Mouse (Mus musculus) midbrain, embryonic 16.5 days (tissue): ENCODE results near the gene Irf3. TPM values are rescaled to one million over a fixed set of nuclear protein-coding genes. Genes with fewer than 3 reads are reported as not detected.

Experiments
- microRNA-seq: library from miRNA; unstranded; fragments of <30 nt; microRNA quantifications from one replicate; pipeline ENCODE4, GENCODE M21; 2017
- polyA plus RNA-seq: library from polyadenylated mRNA; unstranded; fragments of >200 nt; fragmentation: Nextera tagmentation; extraction: Ambion mirVana; gene quantifications from 2 replicates; pipeline ENCODE4 v1.2.1, GENCODE M21; 2015

Irf3 gene
- polyA plus RNA-seq, 1 experiment from 2014 or later: 52.3 TPM

Small RNA genes within 50 kb of the gene (microRNA-seq; reads per million reads assigned to microRNA genes)
- 1.2 reads per million for gene Mir7054

Other genes with a start within 250 kb of the Irf3 start
- gene Vrk3, start 249.2 kb upstream of the Irf3 start, polyA plus RNA-seq: 27.3 and 27.9 TPM in 2 replicates
- gene Zfp473, start 246.6 kb upstream of the Irf3 start, polyA plus RNA-seq: 1.2 and 1.8 TPM in 2 replicates
- 43.6 and 45.9 TPM in 2 replicates for gene Nup62, start 181.6 kb upstream of the Irf3 start, polyA plus RNA-seq
- gene Il4i1, start 181.3 kb upstream of the Irf3 start, polyA plus RNA-seq: 0.57 and 1.0 TPM in 2 replicates
- 2.5 and 3.0 TPM in 2 replicates for gene Atf5, start 181.0 kb upstream of the Irf3 start, polyA plus RNA-seq
- gene Akt1s1, start 148.7 kb upstream of the Irf3 start, polyA plus RNA-seq: 82.2 and 83.2 TPM in 2 replicates
- gene Tbc1d17, start 148.6 kb upstream of the Irf3 start, polyA plus RNA-seq: 118 and 123 TPM in 2 replicates
- 27.9 and 30.4 TPM in 2 replicates for gene Pnkp, start 140.5 kb upstream of the Irf3 start, polyA plus RNA-seq
- 419 and 448 TPM in 2 replicates for gene Ptov1, start 127.9 kb upstream of the Irf3 start, polyA plus RNA-seq
- 153 and 158 TPM in 2 replicates for gene Med25, start 104.9 kb upstream of the Irf3 start, polyA plus RNA-seq
- gene Fuz, start 101.6 kb upstream of the Irf3 start, polyA plus RNA-seq: 20.0 and 22.3 TPM in 2 replicates
- gene Ap2a1, start 68.2 kb upstream of the Irf3 start, polyA plus RNA-seq: 122 and 136 TPM in 2 replicates
- gene Tsks, start 54.4 kb upstream of the Irf3 start, polyA plus RNA-seq: 0.10 and 0.25 TPM in 2 replicates
- 58.4 and 63.1 TPM in 2 replicates for gene Cpt1c, start 22.8 kb upstream of the Irf3 start, polyA plus RNA-seq
- 671 and 697 TPM in 2 replicates for gene Prmt1, start 11.1 kb upstream of the Irf3 start, polyA plus RNA-seq
- gene Bcl2l12, start 1.1 kb downstream of the Irf3 start, polyA plus RNA-seq: 7.0 and 8.3 TPM in 2 replicates
- 42.4 and 47.8 TPM in 2 replicates for gene Scaf1, start 18.7 kb downstream of the Irf3 start, polyA plus RNA-seq
- gene Rras, start 20.3 kb downstream of the Irf3 start, polyA plus RNA-seq: 12.2 and 12.4 TPM in 2 replicates
- 13.6 and 13.9 TPM in 2 replicates for gene Prr12, start 55.2 kb downstream of the Irf3 start, polyA plus RNA-seq
- gene Nosip, start 64.8 kb downstream of the Irf3 start, polyA plus RNA-seq: 64.1 and 67.7 TPM in 2 replicates
- gene Prrg2, start 65.0 kb downstream of the Irf3 start, polyA plus RNA-seq: 12.5 and 13.6 TPM in 2 replicates
- 43.5 and 47.8 TPM in 2 replicates for gene Rcn3, start 94.6 kb downstream of the Irf3 start, polyA plus RNA-seq
- 22.7 and 27.9 TPM in 2 replicates for gene Fcgrt, start 106.2 kb downstream of the Irf3 start, polyA plus RNA-seq
- 657 and 700 TPM in 2 replicates for gene Rps11, start 126.8 kb downstream of the Irf3 start, polyA plus RNA-seq
- 602 and 620 TPM in 2 replicates for gene Rpl13a, start 131.1 kb downstream of the Irf3 start, polyA plus RNA-seq
- 0.41 TPM in 1 of 2 replicates, not detected in the other for gene Gm45713, start 138.6 kb downstream of the Irf3 start, polyA plus RNA-seq
- gene Flt3l, start 138.8 kb downstream of the Irf3 start, polyA plus RNA-seq: 1.5 and 2.2 TPM in 2 replicates
- 89.9 and 91.9 TPM in 2 replicates for gene Pih1d1, start 156.7 kb downstream of the Irf3 start, polyA plus RNA-seq
- 13.7 and 18.2 TPM in 2 replicates for gene Aldh16a1, start 156.9 kb downstream of the Irf3 start, polyA plus RNA-seq
- 0.55 and 1.1 TPM in 2 replicates for gene Slc17a7, start 166.3 kb downstream of the Irf3 start, polyA plus RNA-seq
- gene Gfy, start 181.9 kb downstream of the Irf3 start, polyA plus RNA-seq: not detected in 2 replicates
- gene Pth2, start 183.3 kb downstream of the Irf3 start, polyA plus RNA-seq: 1.1 and 1.2 TPM in 2 replicates
- gene Ccdc155, start 207.2 kb downstream of the Irf3 start, polyA plus RNA-seq: 0.45 and 0.53 TPM in 2 replicates
- gene Dkkl1, start 214.5 kb downstream of the Irf3 start, polyA plus RNA-seq: 6.2 and 10.5 TPM in 2 replicates
- gene Tead2, start 218.1 kb downstream of the Irf3 start, polyA plus RNA-seq: 30.5 and 39.5 TPM in 2 replicates
- gene Cd37, start 241.5 kb downstream of the Irf3 start, polyA plus RNA-seq: 1.3 and 1.4 TPM in 2 replicates
- gene Slc6a16, start 243.4 kb downstream of the Irf3 start, polyA plus RNA-seq: 0.93 and 1.2 TPM in 2 replicates